Mouse (Mus musculus) erythroblast, embryonic 14.5 days (primary cell): Measurements from ENCODE around the gene Gnb3.

Source experiments
- GATA1 ChIP-seq: IDR thresholded peaks from 2 replicates; pipeline ENCODE4 v1.6.1; 2012; ENCODE audit warnings: low read length, inconsistent platforms, mixed read lengths
- TAL1 ChIP-seq: IDR thresholded peaks from 3 replicates; pipeline ENCODE4 v1.6.1; 2012; ENCODE audit warnings: low read length, inconsistent platforms, mixed read lengths

- TF ChIP-seq TAL1: no peak
- no peak for TF ChIP-seq GATA1
Observed at GRCm38 (mm10) chr6:124888555-124889125, 48.6 kb upstream of the Gnb3 start.
